Mouse (Mus musculus): ENCODE data around the gene Krba1. TPM values are rescaled to one million over a fixed set of nuclear protein-coding genes. Genes with fewer than 3 reads are reported as not detected.

Krba1 gene
- 13.3 and 14.4 TPM in 2 replicates for polyA plus RNA-seq (2015; fragmentation: Nextera tagmentation; extraction: Ambion mirVana)

GRCm38 (mm10) chr6:48395105-48396007 is at the start of gene Krba1:
TSS of gene Krba1 (plus strand) at chr6:48395586.
- DNase-seq (ENCODE audit: low spot score): peak; percentile 92

DNA sequence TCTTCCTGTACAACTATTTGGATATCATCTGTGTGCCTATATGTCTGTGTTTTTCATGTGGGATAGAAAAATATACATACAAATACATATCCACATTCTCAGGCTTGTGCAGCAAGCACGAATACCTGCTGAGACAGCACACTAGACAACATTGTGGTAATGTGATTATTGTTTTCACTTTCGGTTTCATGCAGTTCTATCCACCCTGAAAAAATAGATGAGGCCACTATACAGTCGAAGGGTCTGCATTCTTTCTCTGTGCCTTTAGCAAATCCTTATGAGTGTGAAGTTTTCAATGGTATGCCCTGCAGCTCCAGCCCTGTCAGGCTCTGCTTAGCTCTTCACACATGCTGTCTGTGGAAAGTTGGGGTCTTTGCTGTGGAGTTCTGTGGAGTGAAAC is 36.5 kb upstream of the Krba1 start:
- DNase-seq (ENCODE audit: low spot score): no peak

- DNase-seq (ENCODE audit: low spot score): no peak
These were observed 28.9 kb upstream of the Krba1 start for GRCm38 (mm10) chr6:48366322-48366996.

- no peak for DNase-seq (ENCODE audit: low spot score)
These were observed 7.2 kb upstream of the Krba1 start for GRCm38 (mm10) chr6:48388221-48388620.

DNA sequence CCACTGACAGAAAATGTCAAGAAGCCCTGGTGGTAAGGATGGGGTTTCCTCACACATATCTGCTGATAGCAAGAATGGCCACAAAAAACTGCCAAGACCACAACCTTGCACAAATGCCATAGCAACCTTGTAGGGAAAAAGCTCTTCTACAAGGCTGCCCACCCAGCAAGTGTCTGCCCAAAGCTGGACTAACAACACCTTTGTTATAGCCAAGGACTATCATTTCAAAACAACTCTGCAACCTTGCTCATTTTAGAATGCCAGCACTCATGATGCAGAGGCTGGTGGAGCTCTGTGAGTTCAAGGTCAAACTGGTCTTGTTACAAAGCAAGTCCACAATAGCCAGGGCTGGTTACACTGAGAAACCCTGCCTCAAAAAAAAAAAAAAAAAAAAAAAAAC is 1.6 kb upstream of the Krba1 start:
- no peak for DNase-seq (ENCODE audit: low spot score)

GRCm38 (mm10) chr6:48396008-48396595 is 716 bp downstream of the Krba1 start:
- DNase-seq (ENCODE audit: low spot score): no peak

DNA sequence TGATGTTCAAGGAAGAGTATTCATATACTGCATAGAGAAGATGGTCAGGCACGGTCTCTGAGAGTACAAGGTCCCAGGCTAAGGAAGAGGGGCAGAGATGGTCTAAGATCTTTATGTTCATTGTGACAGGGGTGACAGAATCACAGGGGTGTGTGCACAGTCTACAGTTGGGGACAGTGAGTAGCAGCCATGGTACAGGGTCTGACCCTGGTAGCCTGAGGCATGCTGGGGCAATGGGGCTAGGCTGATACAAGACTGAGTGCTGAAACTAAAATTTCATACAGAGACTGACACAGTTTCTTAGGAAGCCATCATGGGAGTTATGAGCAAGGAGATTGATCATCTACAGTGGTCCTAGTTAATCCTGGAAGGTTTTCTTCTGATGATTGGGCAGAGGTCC is 1.3 kb downstream of the Krba1 start:
- DNase-seq (ENCODE audit: low spot score): no peak

DNA sequence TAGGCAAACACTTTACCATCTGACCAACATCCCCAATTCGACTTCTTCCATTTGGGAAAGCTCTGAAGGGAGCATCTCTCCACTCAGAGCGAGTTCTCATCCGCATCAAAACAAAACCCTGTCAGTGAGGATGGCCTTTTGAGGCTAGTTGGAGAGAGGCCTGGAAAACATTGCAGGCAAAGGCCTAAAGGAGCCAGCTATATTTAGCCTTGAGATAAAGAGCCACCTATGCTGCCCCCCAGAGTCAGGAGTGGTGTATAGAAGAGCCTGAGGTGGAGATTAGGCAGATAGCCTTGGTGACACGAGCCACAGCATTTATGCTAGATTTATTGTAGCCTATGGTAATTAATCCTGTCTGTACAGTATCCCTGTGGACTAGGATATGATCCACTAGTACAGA is 1.9 kb downstream of the Krba1 start:
- DNase-seq (ENCODE audit: low spot score): peak; percentile 37

- DNase-seq (ENCODE audit: low spot score): no peak
These were observed 4.5 kb downstream of the Krba1 start for GRCm38 (mm10) chr6:48399906-48400305.

- no peak for DNase-seq (ENCODE audit: low spot score)
These were observed 8.7 kb downstream of the Krba1 start for GRCm38 (mm10) chr6:48404071-48404470.

- DNase-seq (ENCODE audit: low spot score): no peak
These were observed 14.4 kb downstream of the Krba1 start for GRCm38 (mm10) chr6:48409726-48410343.

GRCm38 (mm10) chr6:48410551-48410950 is 15.2 kb downstream of the Krba1 start:
- DNase-seq (ENCODE audit: low spot score): no peak

- DNase-seq (ENCODE audit: low spot score): no peak
These were observed 16.1 kb downstream of the Krba1 start for GRCm38 (mm10) chr6:48411193-48412092.

GRCm38 (mm10) chr6:48412147-48412546 is 16.8 kb downstream of the Krba1 start:
- DNase-seq (ENCODE audit: low spot score): no peak

GRCm38 (mm10) chr6:48412662-48413061 is 17.3 kb downstream of the Krba1 start:
- DNase-seq (ENCODE audit: low spot score): no peak

GRCm38 (mm10) chr6:48413081-48413480 is 17.7 kb downstream of the Krba1 start:
- DNase-seq (ENCODE audit: low spot score): no peak

DNA sequence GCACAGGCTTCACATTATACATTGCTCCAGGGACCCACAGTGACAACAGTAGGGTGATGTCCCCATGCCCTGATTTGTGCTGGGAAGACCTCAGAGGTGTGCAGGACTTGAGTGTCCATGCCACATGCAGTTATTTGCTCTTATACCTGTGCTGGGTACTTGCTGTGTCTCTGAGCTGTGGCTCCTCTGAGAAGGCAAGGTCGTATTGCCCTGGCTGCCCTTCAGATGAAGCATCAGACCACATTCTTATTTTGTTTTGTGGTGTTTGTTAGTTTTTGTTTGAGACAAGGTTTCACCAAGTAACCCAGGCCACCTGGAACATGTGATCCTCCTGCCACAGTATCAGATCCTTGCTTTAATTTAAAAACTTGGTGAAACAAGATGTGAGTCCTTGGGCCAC is 19.5 kb downstream of the Krba1 start:
- DNase-seq (ENCODE audit: low spot score): no peak

GRCm38 (mm10) chr6:48415636-48416035 is 20.2 kb downstream of the Krba1 start:
- no peak for DNase-seq (ENCODE audit: low spot score)

DNA sequence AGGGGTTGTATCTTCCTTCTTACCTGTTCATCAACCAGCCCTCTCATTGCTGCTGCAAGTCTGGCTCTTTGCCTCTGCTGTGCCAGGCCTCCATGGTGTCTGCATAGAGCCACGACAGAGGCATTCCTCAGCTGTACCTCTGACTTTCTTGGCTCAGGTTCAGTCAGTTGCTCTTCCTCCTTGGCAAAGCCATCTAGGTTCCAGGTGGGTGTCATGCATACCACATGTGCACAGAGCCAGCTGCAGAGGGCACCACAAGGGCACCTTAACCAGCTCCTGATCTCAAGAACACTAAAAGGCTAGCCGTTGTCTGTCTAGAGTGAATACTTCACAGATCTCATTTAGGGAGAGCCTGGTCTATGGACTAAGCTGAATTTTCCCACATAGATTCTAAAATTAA is 21.1 kb downstream of the Krba1 start:
- DNase-seq (ENCODE audit: low spot score): no peak

DNA sequence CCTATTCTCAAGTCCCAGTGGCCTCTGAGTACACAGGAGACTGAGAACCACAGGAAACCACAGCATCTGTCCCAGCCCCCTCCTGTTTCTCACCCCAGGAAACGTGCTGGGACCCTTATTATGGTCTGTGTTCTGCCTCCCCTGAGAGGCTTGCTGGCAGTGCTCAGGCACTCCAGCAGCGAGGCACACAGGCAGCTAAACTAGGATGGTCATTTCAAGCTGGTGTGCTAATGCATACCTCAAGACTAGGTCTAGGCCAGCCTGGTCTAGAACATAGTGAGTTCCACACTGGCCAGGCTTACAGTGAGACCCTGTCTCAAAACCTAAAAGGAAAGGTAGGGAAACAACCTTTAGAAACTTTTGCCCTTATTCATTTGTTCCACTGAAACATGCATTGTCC is 25.3 kb downstream of the Krba1 start:
- no peak for DNase-seq (ENCODE audit: low spot score)

- DNase-seq (ENCODE audit: low spot score): no peak
These were observed 27.9 kb downstream of the Krba1 start for GRCm38 (mm10) chr6:48423336-48423735.

All from thymus, postnatal 0 days (tissue).